Mouse (Mus musculus) heart, adult 8-10 months (tissue): ENCODE results near the gene Gfpt2. TPM values are rescaled to one million over a fixed set of nuclear protein-coding genes. Genes with fewer than 3 reads are reported as not detected.
A peak's percentile ranks its signal among the peaks of the same experiment; 100 is the strongest.

Source experiments
- DNase-seq: peaks from one replicate; pipeline ENCODE4 v3.0.0; 2022; ENCODE audit warnings: low spot score
- total RNA-seq, 4 experiments: library from RNA; stranded (reverse); gene quantifications; 2 replicates each; pipeline ENCODE4 v1.2.4; 2022

The Gfpt2 gene
- total RNA-seq, 4 experiments from 2014 or later = 6.6 to 12.9 (median 8.8) TPM

GRCm38 (mm10) chr11:49837717-49838407 lies 43.9 kb downstream of the Gfpt2 start:
- no peak for DNase-seq

- DNase-seq = no peak
Measured at GRCm38 (mm10) chr11:49840666-49841065, 46.7 kb downstream of the Gfpt2 start.

DNA sequence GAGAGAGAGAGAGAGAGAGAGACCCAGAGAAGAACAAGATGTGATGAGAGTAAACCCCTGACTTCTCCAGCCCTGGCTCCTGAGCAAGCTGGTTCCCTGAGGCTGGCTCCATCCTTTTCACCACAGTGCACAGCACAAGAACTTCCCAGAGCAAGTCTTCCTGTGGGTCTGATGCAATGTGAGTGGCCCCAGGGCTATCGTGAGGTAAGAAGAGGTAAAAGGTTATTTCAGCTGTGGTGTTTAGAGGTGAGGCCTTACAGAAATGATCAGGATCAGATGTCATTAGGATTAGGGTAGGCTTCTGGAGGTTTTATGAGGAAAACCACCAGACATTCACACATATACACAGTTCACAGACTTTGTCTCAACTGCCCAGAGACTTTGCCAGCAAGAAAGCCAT lies 47.9 kb downstream of the Gfpt2 start:
- DNase-seq = no peak

- DNase-seq = no peak
Measured at GRCm38 (mm10) chr11:49842718-49843117, 48.7 kb downstream of the Gfpt2 start.

DNA sequence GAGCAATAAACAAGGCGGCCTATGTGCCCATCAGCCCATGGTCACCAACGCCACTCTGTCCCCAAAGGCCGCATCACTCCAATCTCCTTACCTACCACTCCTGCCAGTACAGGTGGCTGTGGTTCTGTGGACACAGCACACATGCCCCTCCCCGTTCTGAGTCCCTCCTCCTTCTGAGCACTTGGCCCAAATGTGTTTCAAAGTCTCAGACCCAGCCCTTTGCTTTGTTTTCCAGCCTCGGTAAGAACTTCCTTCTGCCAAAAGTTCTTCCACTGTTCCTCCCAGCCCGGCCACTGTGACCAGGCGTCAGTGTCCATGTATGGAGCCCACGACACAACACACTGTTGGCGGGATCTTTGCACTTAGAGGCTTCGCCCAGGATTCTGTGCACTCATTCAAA lies 50.3 kb downstream of the Gfpt2 start:
- DNase-seq = no peak

DNA sequence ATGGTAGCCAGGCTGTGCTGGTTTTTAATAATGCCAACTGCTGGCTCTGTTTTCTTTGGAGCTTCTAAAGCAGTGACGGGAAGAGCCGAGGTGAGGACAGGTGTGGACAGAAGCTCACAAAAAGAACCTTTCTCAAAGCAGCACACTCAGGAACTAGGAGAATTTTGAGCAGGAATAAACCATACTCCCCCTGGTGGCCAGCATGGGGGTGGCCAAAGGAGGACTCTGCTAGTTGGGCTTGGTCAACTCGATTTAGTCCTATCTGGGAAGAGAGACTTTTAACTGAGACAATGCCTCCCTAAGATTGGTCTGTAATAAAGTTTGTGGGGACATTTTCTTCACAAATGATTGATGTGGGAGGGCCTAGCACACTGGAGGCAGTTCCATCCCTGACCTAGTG lies 51.0 kb downstream of the Gfpt2 start:
- peak; percentile 68 for DNase-seq

GRCm38 (mm10) chr11:49845958-49846357 lies 52.0 kb downstream of the Gfpt2 start:
- no peak for DNase-seq

DNA sequence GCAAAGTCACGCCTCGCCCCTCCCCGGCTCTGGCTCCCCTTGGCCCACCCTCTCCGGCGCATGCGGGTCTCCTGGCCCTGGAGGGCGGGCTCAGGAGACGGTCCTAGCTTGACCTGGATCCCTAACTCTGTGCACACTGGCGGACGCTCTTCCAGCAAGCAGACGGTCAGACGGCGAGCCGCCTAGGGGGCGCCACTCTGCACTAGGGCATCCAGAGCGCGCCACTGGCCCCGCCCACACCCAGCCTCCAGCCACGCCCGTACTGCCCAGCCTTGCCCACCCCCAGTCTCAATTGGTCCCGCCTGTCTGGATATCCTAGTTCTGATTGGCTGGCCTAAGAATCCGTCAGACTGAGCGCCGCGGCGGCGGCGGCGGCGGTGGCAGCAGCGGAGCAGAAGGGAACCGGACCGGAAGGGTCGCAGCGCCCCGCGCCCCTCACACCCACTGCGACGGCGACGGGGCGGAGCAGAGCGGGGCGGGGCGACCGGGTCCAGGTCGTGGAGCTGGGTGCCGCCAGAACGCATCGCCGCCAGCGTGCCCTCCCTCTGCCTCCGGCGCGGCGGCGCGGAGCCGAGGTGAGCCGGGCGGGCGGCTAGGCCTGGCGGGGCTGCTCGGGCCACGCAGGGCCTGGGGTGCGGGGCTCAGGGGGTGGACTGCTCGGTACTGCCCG lies 52.6 kb downstream of the Gfpt2 start, which contains the start of gene Mapk9:
TSS of gene Mapk9 (plus strand) at position 351 of the 670 bp plus-strand sequence.
- peak; percentile 97 for DNase-seq

DNA sequence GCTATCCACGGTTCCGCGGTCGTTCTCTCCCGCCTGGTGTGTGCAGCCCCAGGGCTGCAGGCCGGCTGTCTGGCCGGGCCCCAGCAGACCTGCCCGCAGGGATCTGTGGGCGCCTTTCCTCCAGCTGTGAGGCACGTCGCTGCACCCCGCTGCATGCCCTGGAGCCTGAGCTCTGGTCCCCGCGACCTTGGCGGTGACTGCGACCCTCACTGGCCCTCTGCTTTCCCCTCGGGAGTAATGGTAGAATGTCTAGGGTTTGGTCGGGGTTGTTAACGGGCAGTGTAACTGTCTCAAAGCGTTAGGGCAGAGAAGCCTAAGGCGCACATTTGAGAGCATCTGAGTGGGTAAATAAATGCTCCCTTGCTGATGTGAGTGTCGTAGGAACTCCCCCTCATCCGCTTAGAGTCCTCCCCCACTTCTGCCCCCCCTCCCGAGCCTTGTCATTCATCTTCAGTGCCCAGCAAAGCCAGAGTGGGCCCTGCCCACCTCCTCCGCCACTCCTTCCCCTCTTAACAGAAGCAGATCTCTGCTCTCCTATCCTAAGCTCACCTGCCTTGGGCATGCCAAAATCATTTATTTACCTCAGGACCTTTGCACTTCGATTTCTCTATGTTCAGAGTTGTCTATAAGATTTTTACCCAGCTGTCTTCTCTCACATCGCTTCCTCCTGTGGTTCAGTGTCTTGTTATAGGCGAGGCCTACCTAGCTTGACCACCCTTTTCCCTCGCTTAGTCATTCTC lies 53.3 kb downstream of the Gfpt2 start:
- peak; percentile 25 for DNase-seq

DNA sequence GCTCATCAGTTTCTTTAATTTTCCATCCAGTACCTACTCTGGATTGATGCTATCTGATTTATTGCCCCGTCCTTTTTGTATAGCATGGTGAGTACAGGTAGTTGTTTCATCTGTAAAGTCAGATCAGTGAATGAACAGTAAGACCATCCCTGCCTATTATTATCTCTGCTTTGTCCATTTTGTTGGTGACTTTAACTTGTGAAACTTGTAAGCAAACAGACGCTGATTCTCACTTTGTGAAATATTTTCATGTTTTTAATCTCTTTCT lies 53.8 kb downstream of the Gfpt2 start:
- DNase-seq = no peak

- DNase-seq = no peak
Measured at GRCm38 (mm10) chr11:49848080-49848815, 54.3 kb downstream of the Gfpt2 start.

DNA sequence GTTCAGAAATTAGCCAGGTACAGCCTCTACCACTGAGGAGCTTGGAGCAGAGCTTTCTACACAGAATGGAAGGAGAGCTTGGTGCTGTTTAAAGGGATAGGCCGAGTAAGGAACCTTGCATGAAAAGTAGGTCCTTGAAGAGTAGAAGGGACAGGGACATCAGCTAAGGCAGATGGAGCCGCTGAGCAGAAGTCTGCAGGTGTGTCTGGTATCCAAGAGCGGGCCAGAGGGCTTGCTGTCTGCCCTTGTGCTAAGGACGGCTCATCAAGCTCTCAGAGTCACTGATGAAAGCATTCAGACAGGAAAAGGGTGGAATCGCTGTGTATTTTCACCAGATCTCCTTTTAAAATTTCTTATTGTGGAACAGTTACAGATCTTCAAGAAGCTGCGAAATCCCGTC lies 56.4 kb downstream of the Gfpt2 start:
- no peak for DNase-seq

GRCm38 (mm10) chr11:49855144-49855543 lies 61.2 kb downstream of the Gfpt2 start:
- no peak for DNase-seq

- no peak for DNase-seq
Measured at GRCm38 (mm10) chr11:49861139-49861538, 67.2 kb downstream of the Gfpt2 start.

DNA sequence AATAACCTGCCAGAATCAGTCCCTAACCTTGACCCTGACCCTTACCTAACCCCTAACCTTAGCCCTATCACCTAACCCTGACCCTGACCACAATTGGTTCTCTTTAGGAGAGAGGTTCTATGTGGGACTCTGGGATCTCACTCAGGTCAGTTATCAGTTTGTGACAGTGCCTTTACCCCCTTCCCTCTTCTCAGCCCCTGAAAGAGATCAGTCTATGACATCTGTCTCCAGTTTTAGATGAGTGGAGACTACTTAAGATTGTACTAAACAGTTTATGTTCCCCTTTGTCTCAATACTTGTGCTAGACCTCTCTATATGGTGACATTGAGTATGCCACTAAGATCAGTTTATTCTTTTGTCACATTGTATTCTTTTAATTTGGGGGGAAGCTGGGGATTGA lies 69.9 kb downstream of the Gfpt2 start:
- no peak for DNase-seq

- no peak for DNase-seq
Measured at GRCm38 (mm10) chr11:49867320-49867719, 73.3 kb downstream of the Gfpt2 start.

GRCm38 (mm10) chr11:49869762-49870161 lies 75.8 kb downstream of the Gfpt2 start:
- peak; percentile 58 for DNase-seq

DNA sequence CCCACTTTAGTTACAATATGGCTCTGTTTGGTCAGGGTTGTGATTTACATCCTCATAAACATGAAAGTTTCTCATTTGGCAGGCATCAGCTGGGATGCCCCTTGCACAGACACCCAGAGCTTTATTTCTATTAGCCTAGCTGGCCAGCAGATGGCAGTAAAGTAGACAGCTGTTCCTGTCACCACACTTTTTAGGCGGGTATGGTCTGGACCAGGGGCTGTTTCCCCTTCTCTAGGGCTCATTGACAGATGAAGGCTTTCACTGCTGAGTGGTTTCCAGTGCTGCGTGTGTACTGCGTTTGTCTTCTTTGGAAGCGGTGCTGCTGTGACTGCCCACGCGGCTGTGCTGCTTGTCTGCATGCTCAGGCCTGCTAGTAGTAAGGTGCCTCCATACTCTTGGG lies 77.9 kb downstream of the Gfpt2 start:
- peak; percentile 11 for DNase-seq

DNA sequence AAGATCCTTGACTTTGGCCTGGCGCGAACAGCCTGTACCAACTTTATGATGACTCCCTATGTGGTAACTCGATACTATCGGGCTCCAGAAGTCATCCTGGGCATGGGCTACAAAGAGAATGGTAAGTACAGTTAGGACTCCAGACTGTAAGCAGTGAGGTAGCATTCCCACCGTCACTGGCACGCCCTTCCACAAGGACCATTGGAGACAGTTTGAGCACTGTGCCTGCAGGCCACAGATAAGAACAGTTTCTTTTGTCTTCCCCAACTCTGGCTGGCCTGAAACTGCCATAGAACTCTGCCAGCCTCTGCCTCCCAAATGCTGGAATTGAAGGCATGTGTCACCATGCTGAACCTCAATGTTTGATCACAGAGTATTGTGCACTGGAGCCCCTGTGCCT lies 78.8 kb downstream of the Gfpt2 start:
- no peak for DNase-seq

- DNase-seq = peak; percentile 31
Measured at GRCm38 (mm10) chr11:49876948-49877817, 83.2 kb downstream of the Gfpt2 start.

- no peak for DNase-seq
Measured at GRCm38 (mm10) chr11:49879950-49880642, 86.1 kb downstream of the Gfpt2 start.
